Mouse (Mus musculus): ENCODE results near the gene Hgd.
A peak's percentile ranks its signal among the peaks of the same experiment; 100 is the strongest.
"Not testable (repeated sequence)": the region's sequence is repeated elsewhere in the genome, so short reads cannot be mapped to it uniquely, and the experiment has no call there.

The Hgd gene

GRCm38 (mm10) chr16:37629011-37629410 is 49.1 kb downstream of the Hgd start:
- DNase-seq (ENCODE audit: low spot score in 2 of 2): no peak

DNA sequence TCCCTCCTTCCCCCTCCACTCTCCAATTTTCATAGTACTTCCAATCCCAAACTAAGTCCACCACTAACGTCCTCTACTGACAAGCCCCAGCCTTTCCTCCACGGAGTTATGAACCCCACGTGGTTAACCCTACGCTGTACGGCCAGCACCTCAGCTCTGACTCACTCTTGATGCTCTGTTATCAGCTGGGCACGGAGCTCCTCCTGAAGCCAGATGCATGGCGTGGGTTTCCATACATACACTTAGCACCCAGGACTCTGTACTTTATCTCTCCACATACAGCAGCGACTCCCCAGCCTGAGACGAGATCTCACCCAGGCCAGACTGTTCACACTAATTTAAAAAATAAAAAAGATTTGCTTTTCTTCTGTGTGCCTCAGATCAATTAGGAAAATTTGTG is 54.6 kb downstream of the Hgd start:
- no peak for DNase-seq (ENCODE audit: low spot score in 2 of 2)

GRCm38 (mm10) chr16:37635095-37635494 is 55.1 kb downstream of the Hgd start:
- DNase-seq (ENCODE audit: low spot score in 2 of 2): no peak

DNA sequence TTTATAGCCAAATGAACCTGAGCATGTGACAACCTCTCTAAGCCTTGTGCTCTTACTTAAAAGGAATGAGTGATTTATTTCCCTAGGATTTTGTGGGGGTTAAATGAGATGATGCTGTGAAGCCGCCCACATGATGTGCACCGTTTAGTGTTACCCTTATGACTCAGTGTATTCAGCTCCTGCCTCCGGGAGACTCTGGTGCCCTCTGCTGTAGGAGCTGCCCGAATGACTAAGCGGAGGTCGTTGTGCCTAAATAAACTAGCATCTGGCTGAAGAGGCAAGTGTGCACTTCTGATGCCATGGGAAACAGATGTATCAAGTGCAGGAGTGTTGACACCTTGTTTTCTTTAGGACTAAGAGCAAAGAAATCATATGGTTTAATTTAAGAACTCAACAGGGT is 56.2 kb downstream of the Hgd start:
- no peak for DNase-seq (ENCODE audit: low spot score in 2 of 2)

DNA sequence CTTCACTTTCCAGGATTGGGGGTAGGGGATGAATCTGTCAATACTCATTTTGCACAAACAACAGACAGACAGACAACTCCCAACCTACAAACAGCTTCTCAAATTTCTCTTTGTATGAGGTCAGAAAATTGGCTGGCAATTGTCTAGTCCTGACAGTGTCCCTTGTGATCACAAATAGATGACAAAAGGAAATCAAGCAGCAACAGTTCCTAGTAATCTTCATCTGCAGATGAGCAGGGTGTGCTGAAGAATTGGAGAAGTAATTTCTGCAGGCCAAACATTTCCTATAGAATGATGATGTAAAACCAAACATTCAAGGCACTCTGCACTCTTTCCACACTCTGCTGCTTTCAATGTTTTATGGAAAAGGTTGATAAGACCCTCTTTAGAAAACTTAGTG is 57.8 kb downstream of the Hgd start:
- DNase-seq (ENCODE audit: low spot score in 2 of 2): no peak

- DNase-seq (ENCODE audit: low spot score in 2 of 2): not testable (repeated sequence)
Measured at GRCm38 (mm10) chr16:37640522-37640921, 60.6 kb downstream of the Hgd start.

- DNase-seq (ENCODE audit: low spot score in 2 of 2): no peak
Measured at GRCm38 (mm10) chr16:37644486-37644885, 64.5 kb downstream of the Hgd start.

DNA sequence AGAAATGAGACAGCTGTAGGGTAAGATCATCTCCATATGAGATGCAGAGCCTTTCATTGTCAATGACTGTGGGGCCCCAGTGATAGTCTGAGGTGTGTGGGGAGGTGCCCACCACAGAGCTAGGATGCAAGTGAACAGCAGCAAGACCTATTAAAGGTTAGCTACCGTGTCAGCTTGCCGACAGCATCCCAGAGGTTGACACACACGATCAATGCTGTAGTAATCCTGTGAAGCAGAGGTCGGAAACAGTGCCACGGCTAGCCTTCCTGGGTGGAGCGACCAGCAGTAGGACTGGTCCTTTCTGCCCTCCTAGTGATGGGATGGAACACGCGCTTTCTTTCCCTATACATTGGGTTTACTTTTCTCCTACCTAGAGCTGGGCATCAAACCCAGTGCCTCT is 65.3 kb downstream of the Hgd start:
- DNase-seq (ENCODE audit: low spot score in 2 of 2): no peak

DNA sequence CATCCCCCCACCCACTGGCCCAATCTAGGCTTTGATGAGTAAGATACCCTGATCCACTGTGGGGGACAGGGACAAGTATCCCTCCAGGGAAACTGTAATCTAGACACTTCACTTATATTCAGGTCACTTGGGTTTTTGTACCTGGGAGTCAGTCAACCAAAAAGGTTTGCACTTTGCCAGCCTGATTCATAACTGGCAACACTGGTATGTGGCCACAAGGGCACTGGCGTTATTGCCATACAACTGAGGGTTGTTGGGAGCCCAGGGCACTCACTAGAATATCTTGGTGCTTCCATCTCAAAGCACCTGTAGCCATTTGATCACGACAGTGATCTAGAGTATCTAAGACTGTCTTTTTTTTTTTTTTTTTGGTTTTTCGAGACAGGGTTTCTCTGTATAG is 65.8 kb downstream of the Hgd start:
- DNase-seq (ENCODE audit: low spot score in 2 of 2): no peak

GRCm38 (mm10) chr16:37647067-37647466 is 67.1 kb downstream of the Hgd start:
- DNase-seq (ENCODE audit: low spot score in 2 of 2): no peak

GRCm38 (mm10) chr16:37647936-37648335 is 68.0 kb downstream of the Hgd start:
- DNase-seq (ENCODE audit: low spot score in 2 of 2): no peak

GRCm38 (mm10) chr16:37649068-37649467 is 69.1 kb downstream of the Hgd start:
- no peak for DNase-seq (ENCODE audit: low spot score in 2 of 2)

DNA sequence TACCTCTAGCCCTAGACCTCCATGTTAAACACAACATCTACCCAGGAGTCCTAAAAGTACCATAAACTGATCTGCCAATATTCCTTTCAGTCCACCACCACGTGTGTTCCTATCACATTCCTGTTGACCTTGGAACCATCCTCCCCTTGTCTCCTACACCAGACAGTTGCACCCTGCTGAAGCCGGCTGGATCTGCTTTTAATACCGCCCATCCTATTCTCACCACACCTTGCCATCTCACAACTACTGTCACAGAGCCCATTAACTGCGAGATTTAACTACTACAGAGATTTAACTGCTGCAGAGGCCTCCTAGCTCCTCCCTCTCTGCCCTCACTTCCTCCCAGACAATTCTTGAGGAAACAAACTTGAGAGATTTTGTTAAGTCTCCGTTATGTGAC is 71.5 kb downstream of the Hgd start:
- DNase-seq (ENCODE audit: low spot score in 2 of 2): no peak

DNA sequence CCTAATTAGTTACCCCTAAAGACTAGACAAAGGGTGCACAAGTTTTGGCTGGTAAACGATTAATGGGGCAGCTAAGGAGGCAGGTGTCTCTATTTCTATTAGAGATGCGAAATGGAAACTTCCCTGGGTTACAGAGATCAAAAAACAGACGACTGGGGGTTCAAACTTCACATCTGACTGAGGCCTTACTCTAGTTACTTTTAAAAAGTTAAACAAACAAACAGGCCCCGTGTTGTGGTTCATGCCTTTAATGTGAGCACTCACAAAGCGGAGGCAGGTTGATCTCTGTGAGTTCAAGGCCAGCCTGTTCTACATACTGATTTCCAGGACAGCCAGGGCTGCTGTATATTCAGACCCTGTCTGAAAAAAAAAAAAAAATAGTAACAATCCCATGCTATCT is 72.7 kb downstream of the Hgd start:
- no peak for DNase-seq (ENCODE audit: low spot score in 2 of 2)

DNA sequence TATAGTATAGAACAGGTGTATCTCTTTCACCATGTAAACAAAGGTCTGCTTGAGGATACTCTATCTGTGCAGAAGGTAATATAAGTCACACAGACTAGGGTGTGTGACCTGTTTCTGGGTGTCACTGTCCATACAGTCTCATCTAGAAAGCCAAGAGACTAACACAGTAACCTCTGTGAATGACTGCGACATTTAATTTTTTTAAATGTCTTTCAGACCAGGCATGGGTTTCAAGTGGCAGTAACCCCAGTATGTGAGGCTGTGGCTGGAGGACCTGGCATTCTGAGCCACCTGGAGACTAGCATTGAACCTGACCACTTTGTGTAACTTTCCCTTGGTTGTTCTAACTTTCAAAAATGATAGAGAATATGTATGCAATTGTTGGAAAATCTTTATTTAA is 73.1 kb downstream of the Hgd start:
- no peak for DNase-seq (ENCODE audit: low spot score in 2 of 2)

- peak; percentile 90 to 92 for DNase-seq (ENCODE audit: low spot score in 2 of 2)
Measured at GRCm38 (mm10) chr16:37653731-37654657, 74.0 kb downstream of the Hgd start, which contains the start of gene Ndufb4. TSS of gene Ndufb4 (minus strand) at chr16:37654453.

DNA sequence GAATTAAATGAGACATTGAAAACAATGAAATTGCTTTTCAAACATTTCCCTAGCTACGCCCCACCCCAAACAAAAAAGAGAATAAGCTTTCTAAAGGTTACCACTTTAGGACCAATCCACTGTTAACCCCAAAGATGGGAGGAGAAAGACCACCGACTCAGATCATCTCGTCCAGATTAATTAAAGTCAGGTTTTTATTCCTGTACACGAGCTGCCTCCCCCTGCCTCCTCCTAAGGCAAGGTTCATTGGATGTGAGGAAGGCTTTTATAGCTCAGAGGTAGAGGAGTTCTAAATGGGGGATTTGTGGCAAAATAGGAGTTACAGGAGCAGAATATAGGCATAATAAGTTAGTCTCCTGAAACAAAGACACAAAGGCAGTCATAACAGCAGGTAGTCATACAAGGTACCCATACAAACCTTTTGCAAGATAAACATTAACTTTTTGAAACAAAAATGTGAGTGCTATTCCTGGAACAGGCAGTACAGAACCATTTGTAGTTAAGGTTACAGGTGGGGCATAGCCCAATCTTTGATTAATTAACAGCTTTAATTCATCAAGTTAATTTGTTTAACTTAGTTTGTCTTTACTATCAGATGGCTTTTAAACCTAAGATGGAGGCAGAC is 75.0 kb downstream of the Hgd start:
- no peak for DNase-seq (ENCODE audit: low spot score in 2 of 2)

DNA sequence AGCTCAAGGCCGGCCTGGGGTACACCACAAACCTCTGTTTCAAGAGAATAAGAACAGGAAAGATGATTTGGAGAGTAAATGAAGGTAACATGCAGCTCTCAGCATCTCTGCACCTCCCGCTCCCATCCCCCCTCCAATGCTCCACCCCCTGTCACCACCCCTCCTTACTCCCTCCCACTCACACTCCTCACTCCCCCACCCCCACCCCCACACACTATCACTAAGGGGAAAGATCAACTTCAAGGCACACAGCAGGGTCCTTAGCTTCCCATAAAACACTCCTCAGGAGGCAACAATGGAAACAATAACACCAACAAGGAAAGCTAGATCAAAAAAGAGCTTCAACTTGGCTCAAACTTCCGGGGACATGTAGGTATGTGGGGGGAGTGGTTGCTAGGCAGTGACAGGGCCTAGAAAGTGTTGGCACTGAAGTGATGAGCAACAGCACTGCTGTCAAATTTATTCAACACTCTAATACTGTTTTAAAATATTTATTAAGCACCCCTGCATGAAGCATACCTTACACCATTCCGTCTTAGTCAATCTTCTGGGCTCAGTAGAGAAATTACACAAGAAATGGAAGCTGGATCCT is 75.9 kb downstream of the Hgd start:
- DNase-seq (ENCODE audit: low spot score in 2 of 2): no peak

DNA sequence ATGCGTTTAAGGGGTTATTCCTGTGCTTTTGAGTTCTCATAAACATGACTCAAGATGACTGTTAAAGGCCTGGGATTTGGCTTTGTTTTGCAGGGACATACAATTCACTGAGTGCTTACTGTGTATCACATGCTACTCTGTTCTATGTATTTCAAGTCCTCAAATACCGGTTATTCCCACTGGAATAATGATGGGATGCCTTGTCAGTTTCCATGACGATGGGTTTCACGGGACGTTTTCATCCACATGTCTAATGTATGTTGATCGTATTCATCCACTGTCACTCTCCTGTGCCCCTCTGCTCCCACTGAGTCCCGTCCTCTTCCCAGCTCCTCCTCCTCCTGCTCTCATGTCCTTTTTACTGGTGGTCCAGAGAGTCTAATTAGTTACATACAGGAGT is 76.8 kb downstream of the Hgd start:
- DNase-seq (ENCODE audit: low spot score in 2 of 2): no peak

DNA sequence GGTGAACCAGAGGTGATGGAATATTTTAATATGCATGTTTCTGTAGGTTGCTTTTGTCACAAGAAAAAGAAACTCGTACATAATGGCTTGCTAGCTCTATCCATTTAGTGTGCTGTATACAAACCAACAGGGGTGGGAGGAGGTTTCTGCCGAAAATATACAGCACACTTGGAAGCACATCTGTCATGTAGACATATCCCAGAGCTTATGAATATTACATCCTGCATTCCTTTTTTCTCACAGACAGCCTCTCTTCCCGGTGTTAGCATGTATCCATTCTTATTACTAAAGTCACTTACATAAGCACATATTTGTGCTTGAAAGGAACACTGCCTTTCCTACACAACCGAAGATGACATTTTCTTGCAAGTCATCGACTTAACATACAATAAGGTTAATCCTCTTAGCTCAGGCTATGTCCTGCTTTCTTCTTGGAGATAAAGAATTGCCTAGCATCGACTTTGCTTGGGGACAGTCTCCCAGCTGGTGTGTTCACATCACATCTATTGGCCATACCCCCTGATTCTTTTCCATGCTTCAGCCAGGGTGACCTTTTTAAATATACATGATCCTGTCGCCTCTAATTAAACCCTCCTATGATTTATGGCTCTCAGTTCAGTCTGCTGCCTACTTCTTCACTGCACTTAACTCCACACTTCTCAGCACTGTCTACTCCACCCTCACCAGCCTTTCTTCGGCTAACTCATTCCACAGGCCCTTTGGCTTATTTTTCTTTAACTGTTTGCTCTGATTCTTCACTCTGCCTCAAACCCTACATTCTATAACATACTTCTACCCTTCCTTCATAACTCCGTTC is 83.9 kb downstream of the Hgd start:
- DNase-seq (ENCODE audit: low spot score in 2 of 2): no peak

GRCm38 (mm10) chr16:37665394-37665935 is 85.5 kb downstream of the Hgd start:
- no peak for DNase-seq (ENCODE audit: low spot score in 2 of 2)
